Mouse (Mus musculus): Measurements from ENCODE around the gene Prpsap2.
"Not testable (repeated sequence)": the region's sequence is repeated elsewhere in the genome, so short reads cannot be mapped to it uniquely, and the experiment has no call there.

Gene Prpsap2

DNA sequence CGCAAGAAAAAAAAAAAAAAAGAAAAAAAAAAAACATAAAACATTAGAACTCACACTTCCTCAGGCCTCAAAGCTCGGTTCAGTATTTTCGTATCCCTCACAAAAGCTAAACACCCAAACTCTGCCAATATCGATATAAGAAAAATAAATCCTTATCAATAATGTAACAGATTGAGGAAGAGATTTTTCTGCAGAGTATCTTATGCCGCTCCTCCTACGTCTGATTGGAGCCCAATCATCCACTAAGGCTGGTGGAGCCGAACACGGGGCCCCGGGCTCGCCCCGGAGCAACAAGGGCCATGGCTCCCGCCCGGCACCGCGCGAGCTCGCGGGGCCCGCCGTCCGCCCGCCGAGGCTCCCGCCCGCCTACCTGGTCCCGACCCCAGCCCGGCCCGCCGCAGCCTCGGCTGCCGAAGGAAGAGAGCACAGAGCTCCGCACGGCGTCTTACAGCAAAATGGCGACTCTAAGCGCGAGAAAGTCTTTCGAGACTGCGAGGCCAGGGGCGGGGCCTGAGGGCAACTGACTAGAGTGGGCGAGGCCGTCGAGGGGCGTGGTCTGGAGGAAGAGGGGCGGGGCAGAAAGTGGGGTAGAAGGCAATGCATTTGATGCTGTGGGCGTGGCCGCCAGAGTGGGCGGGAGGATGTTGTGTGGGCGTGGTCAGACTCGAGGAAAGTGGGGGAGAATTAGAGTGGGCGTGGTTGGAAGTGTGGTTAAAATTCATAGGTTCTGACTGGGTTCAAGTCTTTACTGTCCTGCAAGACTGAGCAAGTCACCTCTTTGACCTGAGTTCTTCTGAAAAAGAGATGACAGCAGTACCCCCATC lies at the start of gene Prpsap2:
Prpsap2 (minus strand) TSS at position 505 of the 824 bp plus-strand sequence.
- DNase-seq (ENCODE audit: low spot score in 2 of 2): peak; percentile 98 to 99

DNA sequence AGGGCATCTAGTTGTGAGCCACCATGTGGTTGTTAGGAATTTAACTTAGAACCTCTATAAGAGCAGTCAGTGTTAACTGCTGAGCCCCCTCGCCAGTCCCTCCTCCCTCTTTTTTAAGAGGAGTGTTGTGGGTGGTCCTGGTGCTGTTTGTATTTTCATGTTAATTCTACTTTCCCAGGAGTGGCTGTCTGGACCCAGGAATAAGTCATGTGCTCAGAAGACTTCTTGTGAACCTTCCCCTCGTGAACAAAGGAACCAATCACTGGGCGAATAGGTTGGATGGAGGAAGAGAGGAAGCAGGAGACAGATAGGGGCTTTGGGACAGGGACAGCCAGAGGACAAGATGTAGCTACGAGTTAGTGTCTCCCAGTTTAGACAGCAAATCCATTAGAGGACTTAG lies 47.9 kb upstream of the Prpsap2 start:
- no peak for DNase-seq (ENCODE audit: low spot score in 2 of 2)

DNA sequence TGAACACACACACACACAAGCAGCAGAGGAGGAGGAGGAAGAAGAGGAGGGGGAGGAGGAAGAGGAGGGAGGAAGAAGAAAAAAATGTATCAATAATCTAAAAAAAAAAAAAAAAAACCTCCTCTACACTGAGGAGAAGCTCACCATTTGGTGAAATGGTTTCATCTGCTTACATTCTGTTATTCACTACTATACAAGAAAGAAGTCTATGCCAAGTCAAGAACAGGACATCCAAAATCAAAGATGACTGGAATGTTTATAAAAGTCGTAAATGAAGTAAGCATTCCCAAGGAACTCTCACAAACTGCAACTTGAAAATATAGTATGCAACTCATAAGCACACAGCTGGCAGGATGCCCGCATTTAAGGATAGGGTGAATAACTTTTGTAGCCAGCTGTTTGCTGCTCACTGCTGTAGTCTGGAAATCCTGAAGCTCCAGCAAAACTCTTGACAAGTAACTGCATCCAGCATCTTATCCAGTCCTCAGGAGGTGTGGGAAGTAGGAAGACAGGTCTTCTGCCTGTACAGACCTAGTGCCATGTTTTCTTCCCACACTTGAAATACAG lies 46.7 kb upstream of the Prpsap2 start:
- DNase-seq (ENCODE audit: low spot score in 2 of 2): no peak

DNA sequence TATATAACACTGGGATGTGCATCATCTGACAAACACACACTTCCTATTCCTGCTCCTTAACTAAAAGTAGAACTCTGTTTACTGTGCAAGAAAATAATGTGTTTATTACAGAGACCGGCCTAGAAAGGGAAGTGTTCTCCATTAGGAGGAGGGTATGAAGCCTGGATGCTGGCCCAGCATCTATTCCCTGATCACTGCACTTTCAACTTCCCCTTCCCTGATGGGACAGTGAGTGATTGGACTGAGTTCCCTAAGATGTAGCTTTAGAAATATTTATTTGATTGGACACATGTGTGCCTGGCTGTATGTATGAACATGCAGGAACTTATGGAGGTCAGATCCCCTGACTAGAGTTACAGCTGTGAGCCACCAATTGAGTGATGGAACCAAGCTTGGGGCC lies 31.6 kb upstream of the Prpsap2 start:
- no peak for DNase-seq (ENCODE audit: low spot score in 2 of 2)

GRCm38 (mm10) chr11:61788550-61788949 lies 26.7 kb upstream of the Prpsap2 start:
- DNase-seq (ENCODE audit: low spot score in 2 of 2): no peak

- not testable (repeated sequence) for DNase-seq (ENCODE audit: low spot score in 2 of 2)
Measured at GRCm38 (mm10) chr11:61782526-61782925, 20.6 kb upstream of the Prpsap2 start.

DNA sequence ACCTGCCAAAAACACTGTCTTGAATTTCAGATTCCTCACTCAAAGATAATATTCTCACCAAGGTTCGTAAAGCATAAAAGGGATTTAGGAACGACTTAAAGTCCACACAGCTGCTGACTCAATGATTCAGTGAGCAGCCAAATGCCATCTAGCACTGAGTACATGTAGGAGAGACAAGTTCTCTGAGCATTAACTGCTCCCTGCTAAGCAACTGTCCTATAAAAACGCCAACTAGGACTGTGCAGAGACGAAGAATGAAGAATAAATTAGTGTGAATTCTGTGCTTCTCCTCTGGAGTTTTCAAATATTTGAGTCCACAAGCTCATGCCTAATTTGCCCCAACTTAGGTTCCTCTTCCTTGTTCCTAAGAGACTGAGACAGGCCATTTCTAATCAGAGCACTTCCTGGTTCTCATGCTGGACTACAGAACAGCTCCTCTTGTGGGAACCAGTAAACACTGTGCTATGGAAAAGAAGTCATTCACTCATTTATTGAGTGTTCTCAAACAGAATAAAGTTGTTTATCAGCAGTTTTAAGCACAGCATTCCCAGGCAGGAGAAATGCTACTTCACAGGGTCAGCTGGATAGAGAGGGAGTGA lies 12.8 kb upstream of the Prpsap2 start:
- DNase-seq (ENCODE audit: low spot score in 2 of 2): peak; percentile 39 to 46

- peak in 1 of 2 experiments; percentile 58 for DNase-seq (ENCODE audit: low spot score in 2 of 2)
Measured at GRCm38 (mm10) chr11:61760518-61760917, 1.4 kb downstream of the Prpsap2 start.

DNA sequence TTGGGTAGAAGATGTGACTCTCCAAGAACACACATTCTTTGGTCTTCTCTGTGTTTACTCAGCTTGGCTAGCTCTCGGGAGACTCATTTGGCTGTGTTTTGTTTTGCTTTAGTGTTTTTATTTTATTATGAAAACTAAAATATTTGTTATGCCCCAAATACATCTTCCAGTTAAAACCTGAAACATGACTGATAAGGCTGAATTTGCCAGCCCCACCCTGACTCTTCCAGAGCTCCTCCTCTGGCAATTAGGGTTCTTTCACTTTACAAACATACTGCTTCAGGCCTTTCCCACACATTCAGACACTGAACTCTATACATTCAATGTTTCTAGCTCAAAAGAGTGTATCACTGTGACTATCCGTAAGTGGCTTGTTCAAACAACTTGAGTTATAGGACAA lies 4.7 kb downstream of the Prpsap2 start:
- no peak for DNase-seq (ENCODE audit: low spot score in 2 of 2)

- DNase-seq (ENCODE audit: low spot score in 2 of 2): no peak
Measured at GRCm38 (mm10) chr11:61751612-61752011, 10.3 kb downstream of the Prpsap2 start.

GRCm38 (mm10) chr11:61747161-61747560 lies 14.7 kb downstream of the Prpsap2 start:
- DNase-seq (ENCODE audit: low spot score in 2 of 2): no peak

DNA sequence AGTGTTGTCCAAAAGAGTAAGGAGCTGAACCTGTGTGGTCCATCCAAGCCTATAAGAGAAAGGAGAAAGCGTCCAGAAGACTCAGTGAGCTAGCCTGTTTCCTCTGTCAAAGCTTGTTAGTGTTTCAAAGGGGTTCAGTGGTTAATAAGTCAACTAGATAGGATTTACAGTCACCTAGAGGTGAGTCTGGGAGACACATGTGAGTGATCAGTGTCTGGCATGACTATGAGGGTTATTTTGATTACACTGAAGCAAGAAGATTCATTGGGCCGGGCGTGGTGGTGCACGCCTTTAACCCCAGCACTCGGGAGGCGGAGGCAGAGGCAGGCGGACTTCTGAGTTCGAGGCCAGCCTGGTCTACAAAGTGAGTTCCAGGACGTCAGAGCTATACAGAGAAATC lies 16.1 kb downstream of the Prpsap2 start:
- DNase-seq (ENCODE audit: low spot score in 2 of 2): no peak

- DNase-seq (ENCODE audit: low spot score in 2 of 2): no peak
Measured at GRCm38 (mm10) chr11:61744460-61744859, 17.4 kb downstream of the Prpsap2 start.

GRCm38 (mm10) chr11:61743768-61744167 lies 18.1 kb downstream of the Prpsap2 start:
- peak in 1 of 2 experiments; percentile 57 for DNase-seq (ENCODE audit: low spot score in 2 of 2)

DNA sequence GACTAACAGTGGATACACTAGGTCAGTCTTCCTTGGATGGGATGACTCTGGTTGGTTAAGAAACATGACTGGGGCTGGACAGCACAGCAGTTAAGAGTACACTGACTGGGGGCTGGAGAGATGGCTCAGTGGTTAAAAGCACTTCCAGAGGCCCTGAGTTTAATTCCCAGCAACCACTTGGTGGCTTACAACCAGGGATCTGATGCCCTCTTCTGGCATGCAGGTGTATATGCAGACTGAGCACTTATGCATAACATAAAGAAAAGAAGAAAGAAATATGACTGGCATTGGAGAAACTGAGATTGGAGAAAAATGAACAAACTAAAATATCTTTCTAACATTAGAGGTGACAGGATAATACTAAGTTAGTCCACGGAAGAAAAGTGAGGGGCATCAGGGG lies 21.4 kb downstream of the Prpsap2 start:
- DNase-seq (ENCODE audit: low spot score in 2 of 2): no peak

DNA sequence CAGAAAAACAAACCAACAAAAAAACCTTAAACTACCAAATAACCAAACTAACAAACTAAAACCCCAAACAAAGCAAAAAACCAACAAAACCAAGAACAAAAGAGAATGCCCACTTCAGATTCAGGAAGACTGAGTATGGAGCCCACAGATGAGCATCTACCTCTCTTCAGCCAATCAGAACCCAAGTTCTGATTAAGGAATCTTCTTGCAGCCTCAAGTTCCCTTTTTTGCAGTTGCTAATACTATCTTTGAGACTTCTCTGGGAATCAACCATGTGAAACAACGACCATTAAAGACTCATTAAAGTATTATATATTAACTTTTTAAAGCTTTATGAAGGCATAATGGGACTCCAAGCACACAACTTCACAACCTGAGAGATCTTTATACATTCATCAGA lies 24.6 kb downstream of the Prpsap2 start:
- DNase-seq (ENCODE audit: low spot score in 2 of 2): no peak

DNA sequence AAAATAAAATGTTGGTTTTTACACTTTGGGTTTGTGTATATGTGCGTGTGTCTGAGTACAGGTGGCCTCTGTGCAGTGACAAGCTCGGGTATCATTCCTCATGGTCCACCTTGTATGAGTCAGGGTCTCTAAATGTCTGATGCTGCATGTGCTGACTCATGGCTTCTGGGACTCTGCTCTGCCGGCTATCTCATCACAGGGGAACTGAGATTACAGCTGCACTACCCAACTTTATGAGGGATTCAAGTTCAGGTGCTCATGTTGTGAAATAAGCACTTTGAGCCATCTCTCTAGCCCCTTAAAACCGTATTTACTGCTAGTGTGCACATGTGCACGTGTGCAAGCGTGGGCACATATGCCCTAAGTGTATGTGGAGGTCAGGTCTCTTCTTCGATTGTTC lies 29.2 kb downstream of the Prpsap2 start:
- DNase-seq (ENCODE audit: low spot score in 2 of 2): no peak

DNA sequence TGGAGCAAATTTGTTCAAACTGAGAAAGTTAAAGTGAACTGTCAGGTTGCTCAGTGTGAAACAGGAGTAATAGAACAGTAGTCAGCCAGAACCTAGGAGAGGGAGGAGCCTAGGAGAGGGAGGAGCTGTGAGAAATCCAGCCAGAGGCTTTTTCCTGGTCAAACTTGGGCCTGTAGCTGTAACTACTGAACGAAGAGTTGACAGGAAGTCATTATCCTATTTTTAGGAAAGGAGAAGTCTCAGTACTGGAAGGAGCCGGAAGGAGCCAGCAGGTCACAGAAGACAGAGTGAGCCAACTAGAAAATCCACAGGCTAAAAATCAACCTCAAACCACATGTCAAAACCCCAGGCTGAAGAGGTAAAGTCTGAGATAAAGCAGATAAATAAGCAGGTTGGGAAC lies 33.9 kb downstream of the Prpsap2 start:
- no peak for DNase-seq (ENCODE audit: low spot score in 2 of 2)

DNA sequence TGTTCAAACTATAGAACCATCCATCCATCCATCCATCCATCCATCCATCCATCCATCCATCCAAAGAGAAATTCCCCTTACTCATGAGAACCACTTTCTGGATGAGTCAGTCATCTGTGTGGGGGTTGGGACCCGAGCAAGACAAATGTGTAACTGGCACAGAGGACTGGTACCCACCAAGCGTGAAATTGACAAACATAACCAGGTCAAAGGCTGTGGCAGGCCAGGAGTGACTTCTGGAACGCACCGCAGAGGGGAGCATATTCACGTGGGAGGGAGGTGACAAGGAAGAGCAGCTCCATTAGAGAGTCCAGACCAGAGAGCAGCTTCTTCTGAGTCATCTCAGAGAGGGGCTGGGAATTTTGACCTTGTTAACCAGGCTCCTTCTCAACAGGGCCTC lies 39.8 kb downstream of the Prpsap2 start:
- DNase-seq (ENCODE audit: low spot score in 2 of 2): no peak

DNA sequence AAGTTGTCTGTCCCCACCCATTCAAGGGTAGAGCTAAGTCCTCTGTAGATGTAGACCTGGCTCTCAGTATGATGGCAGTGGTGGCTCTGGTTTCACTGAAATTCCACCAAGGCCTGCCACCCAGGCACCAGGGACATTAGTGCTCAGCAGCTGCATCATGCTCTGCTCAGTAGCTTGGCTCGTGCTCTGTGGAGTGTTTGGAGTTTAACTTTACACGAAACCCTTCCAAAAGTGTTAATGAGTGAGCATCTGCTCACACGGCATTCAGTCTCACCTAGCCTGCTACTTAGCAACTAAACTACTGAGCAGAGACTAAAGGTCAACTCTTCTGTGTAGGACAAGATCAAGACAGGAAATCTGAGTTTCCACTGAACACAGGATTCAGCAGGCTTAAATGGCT lies 41.3 kb downstream of the Prpsap2 start, which contains the start of gene Slc5a10:
Slc5a10 (minus strand) TSS at position 191 of the 400 bp plus-strand sequence.
- no peak for DNase-seq (ENCODE audit: low spot score in 2 of 2)

DNA sequence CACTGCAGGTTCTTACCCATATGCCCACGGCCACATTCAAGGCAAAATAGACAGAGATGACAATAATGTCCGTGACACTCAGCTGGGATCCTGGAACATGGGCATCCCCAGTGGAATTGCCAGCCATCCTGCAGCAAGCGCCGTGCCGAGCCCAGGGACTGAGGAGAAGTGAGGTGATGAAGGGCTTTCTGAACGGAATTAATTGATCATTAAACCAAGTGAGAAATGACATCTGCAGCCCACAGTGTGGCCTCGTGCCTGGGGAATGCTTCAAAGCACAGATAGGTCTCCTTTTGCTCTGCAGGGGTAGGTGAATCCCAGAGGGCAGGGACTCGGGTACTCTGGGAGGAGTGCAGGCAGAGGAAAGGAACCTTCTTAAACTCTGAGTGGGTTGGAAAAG lies 42.1 kb downstream of the Prpsap2 start:
- DNase-seq (ENCODE audit: low spot score in 2 of 2): no peak

DNA sequence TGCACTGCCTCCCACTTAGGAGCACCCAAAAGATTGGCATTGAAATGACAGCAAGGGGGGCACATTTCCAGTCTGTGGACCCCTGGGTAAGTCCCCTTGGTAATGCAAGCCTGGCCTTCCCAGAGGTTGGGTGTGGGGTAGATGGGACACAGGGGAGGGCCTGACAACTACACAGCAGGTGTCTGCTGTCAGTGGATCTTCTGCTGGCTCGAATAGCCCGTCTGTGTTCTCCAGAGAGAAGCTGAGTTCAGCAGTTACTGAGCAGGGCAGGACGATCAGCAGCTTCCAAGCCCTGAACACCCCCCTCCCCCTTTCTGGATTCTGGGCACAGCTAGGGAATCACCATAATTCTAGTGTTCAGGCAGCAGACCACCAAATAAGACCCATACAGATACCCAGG lies 42.5 kb downstream of the Prpsap2 start:
- DNase-seq (ENCODE audit: low spot score in 2 of 2): no peak

DNA sequence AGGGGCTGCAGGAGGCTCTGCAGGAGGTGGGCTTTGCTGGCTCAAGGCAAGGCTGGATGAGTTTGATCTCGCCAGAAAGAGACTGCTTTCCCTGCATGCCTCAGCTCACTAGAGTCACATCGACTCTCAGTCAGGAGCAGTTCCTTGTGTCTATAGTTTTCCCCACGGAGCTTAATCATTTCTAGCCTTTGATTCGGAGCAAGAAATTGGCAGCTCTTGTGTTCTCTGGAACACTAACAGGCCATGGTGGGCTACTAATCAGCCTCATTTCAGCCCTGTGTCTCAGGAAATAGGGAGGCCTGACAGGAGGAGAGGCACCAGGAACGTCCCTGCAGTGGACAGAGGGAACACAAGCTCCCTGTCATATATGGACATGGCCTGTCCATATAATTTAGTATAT lies 43.9 kb downstream of the Prpsap2 start:
- no peak for DNase-seq (ENCODE audit: low spot score in 2 of 2)
